Mouse (Mus musculus): Measurements from ENCODE around the gene Btnl2. TPM values are rescaled to one million over a fixed set of nuclear protein-coding genes. Genes with fewer than 3 reads are reported as not detected.

The Btnl2 gene
- total RNA-seq, 1 experiment = not detected

DNA sequence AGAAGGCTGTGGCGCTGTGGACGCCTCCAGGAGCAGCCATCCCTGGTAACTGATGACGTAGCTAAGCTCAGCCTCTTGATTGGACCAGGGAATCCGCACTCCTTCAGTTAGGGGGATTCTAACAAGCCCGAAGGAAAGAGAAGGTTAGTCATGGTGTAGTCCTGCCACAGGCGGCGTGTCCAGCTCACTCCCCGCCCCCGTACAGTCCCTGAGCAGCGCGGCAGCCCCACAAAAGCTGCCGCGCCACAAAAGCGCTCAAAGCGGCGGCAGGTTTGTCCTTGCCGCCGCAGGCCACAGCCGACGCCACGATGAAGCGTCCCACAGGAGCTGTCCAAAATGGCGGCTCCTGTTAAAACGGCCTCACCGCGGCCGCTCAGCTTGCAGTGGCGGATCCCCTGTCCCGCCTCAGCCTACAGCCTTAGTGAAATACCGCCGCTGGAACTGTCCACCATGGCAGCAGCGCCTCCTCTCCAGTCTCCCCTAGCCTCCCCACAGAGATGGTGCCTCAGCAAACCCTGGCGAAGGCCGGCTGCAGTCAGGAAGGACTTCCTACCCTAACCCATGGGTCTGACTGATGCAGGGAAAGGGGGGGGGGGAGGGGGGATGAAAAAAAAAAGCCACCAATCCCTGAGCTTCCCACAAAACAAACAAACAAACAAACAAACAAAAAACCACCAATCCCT, 44.2 kb downstream of the Btnl2 start, which contains the start of gene BC051142:
Gene BC051142 (plus strand): TSS at position 110 of the 683 bp plus-strand sequence.
- Histone ChIP-seq H3K4me3 (ENCODE audit: insufficient read depth in 1 of 2, low read depth in 1 of 2, low read length in 2 of 2, poor library complexity in 1 of 2, severe bottlenecking in 1 of 2) (peak within 1 kb of the TSS; percentile 69 to 88), H3K9me3 (ENCODE audit: control insufficient read depth, insufficient read depth, low read depth, low read length) (no peaks in the 10 kb centered on the region), H3K27ac (ENCODE audit: insufficient read depth, low read depth, low read length, poor library complexity, severe bottlenecking) (no peak within 1 kb of the TSS), H3K9ac (ENCODE audit: insufficient read depth, low read depth, low read length, poor library complexity, severe bottlenecking) (peak within 1 kb of the TSS; percentile 71), H3K4me1 (ENCODE audit: control insufficient read depth in 2 of 2, insufficient read depth in 2 of 2, low read length in 2 of 2, poor library complexity in 1 of 2) (no peaks in the 10 kb centered on the region; a peak in 1 of 4 replicates), H3K36me3 (ENCODE audit: control insufficient read depth, insufficient read depth, low read length, poor library complexity, severe bottlenecking) (no peaks in the 10 kb centered on the region)
- peak; percentile 74 for DNase-seq (ENCODE audit: low read depth, low spot score)
- in situ Hi-C loops (cut with MboI; ENCODE audit: low sequenced_read_pairs in 2 of 2, unreplicated experiment in 2 of 2) = no loop called here
- TF ChIP-seq CHD2 (IDR thresholded peaks at IDR 0.05; ENCODE audit: low read depth, low read length) (peak; percentile 94), ZNF384 (IDR thresholded peaks at IDR 0.05; ENCODE audit: low read depth, low read length) (no peak)

DNA sequence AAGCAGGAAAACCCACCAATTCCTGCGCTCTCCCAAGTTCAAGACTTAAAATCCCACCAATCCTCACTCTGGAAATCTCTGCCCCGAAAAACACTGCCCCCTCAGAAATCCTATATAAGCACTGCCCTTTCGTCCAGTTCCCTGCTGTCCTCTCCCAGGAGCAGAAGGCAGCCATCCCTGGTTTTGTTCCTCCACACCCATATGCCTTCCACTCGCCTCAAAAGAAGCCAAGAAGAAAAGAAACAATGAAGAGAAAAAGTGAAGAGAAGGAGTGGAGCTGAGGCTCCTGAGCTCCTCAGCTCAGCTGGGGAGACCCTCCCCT, 44.7 kb downstream of the Btnl2 start:
- H3K4me1 ChIP-seq (ENCODE audit: control insufficient read depth in 2 of 2, insufficient read depth in 2 of 2, low read length in 2 of 2, poor library complexity in 1 of 2) = no peaks in the 10 kb centered on the region; a peak in 1 of 4 replicates
- H3K4me3 ChIP-seq (ENCODE audit: insufficient read depth in 1 of 2, low read depth in 1 of 2, low read length in 2 of 2, poor library complexity in 1 of 2, severe bottlenecking in 1 of 2) = no peak overlapping the region; a peak in 1 of 4 replicates
- in situ Hi-C loops (cut with MboI; ENCODE audit: low sequenced_read_pairs in 2 of 2, unreplicated experiment in 2 of 2) = no loop called here
- H3K27ac ChIP-seq (ENCODE audit: insufficient read depth, low read depth, low read length, poor library complexity, severe bottlenecking) = no peak overlapping the region
- no peaks in the 10 kb centered on the region for H3K9me3 ChIP-seq (ENCODE audit: control insufficient read depth, insufficient read depth, low read depth, low read length)
- H3K9ac ChIP-seq (ENCODE audit: insufficient read depth, low read depth, low read length, poor library complexity, severe bottlenecking) = no peak overlapping the region
- H3K36me3 ChIP-seq (ENCODE audit: control insufficient read depth, insufficient read depth, low read length, poor library complexity, severe bottlenecking) = no peaks in the 10 kb centered on the region
- TF ChIP-seq MAFK (IDR thresholded peaks at IDR 0.05; ENCODE audit: insufficient read depth, low read depth, low read length) (no peak), ZNF384 (IDR thresholded peaks at IDR 0.05; ENCODE audit: low read depth, low read length) (no peak), ZC3H11A (IDR thresholded peaks at IDR 0.05; ENCODE audit: borderline replicate concordance, low read depth, low read length) (no peak), HCFC1 (IDR thresholded peaks at IDR 0.05; ENCODE audit: borderline replicate concordance, insufficient read depth, low read length) (no peak), CHD2 (IDR thresholded peaks at IDR 0.05; ENCODE audit: low read depth, low read length) (no peak)
- no peak for DNase-seq (ENCODE audit: low read depth, low spot score)

DNA sequence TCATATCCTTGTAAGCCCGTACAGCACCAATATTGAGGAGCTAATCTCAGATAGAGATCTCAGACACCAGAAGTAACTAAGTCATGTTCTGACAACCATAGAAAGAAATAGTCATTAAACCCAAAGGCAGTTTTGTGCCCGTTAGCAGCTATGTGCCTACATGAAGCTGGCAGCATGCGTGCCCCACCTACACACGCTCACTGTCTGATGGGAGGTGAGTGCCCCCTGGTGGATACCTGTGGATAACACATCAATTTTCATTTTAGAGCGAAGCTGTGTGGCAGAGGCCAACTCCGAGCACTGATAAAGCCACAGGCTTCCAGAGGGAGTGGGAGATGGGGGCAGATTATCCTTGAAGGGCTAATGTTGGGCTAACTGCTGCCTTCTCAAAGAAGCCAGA, 56.5 kb downstream of the Btnl2 start:
- no peak overlapping the region for H3K27ac ChIP-seq (ENCODE audit: insufficient read depth, low read depth, low read length, poor library complexity, severe bottlenecking)
- no peaks in the 10 kb centered on the region for H3K9me3 ChIP-seq (ENCODE audit: control insufficient read depth, insufficient read depth, low read depth, low read length)
- TF ChIP-seq HCFC1 (IDR thresholded peaks at IDR 0.05; ENCODE audit: borderline replicate concordance, insufficient read depth, low read length) = no peak
- TF ChIP-seq CHD2 (IDR thresholded peaks at IDR 0.05; ENCODE audit: low read depth, low read length) = no peak
- TF ChIP-seq ZNF384 (IDR thresholded peaks at IDR 0.05; ENCODE audit: low read depth, low read length) = no peak
- TF ChIP-seq ZC3H11A (IDR thresholded peaks at IDR 0.05; ENCODE audit: borderline replicate concordance, low read depth, low read length) = peak; percentile 71; the same call in 1 of the 2 replicates
- in situ Hi-C loops (cut with MboI; ENCODE audit: low sequenced_read_pairs in 2 of 2, unreplicated experiment in 2 of 2) = no loop called here
- H3K4me3 ChIP-seq (ENCODE audit: insufficient read depth in 1 of 2, low read depth in 1 of 2, low read length in 2 of 2, poor library complexity in 1 of 2, severe bottlenecking in 1 of 2) = no peak overlapping the region
- no peaks in the 10 kb centered on the region for H3K4me1 ChIP-seq (ENCODE audit: control insufficient read depth in 2 of 2, insufficient read depth in 2 of 2, low read length in 2 of 2, poor library complexity in 1 of 2)
- peak; percentile 51 for DNase-seq (ENCODE audit: low read depth, low spot score)
- H3K9ac ChIP-seq (ENCODE audit: insufficient read depth, low read depth, low read length, poor library complexity, severe bottlenecking) = no peak overlapping the region
- H3K36me3 ChIP-seq (ENCODE audit: control insufficient read depth, insufficient read depth, low read length, poor library complexity, severe bottlenecking) = no peaks in the 10 kb centered on the region

Other genes with a start within 250 kb of the Btnl2 start
- 18.5 and 24.5 TPM in 2 replicates for gene H2-DMa, start 235.3 kb upstream of the Btnl2 start, total RNA-seq (2012; rRNA removed)
- 257 and 321 TPM in 2 replicates for gene Brd2, start 232.2 kb upstream of the Btnl2 start, total RNA-seq (2012; rRNA removed)
- gene H2-DMb2, start 211.5 kb upstream of the Btnl2 start, total RNA-seq (2012; rRNA removed) = 0.31 TPM in 1 of 2 replicates, not detected in the other
- 3.1 and 5.0 TPM in 2 replicates for gene H2-DMb1, start 201.8 kb upstream of the Btnl2 start, total RNA-seq (2012; rRNA removed)
- gene Tap1, start 167.3 kb upstream of the Btnl2 start, total RNA-seq (2012; rRNA removed) = 13.9 and 23.1 TPM in 2 replicates
- 3.8 and 4.1 TPM in 2 replicates for gene Psmb9, start 167.1 kb upstream of the Btnl2 start, total RNA-seq (2012; rRNA removed)
- gene Psmb8, start 157.1 kb upstream of the Btnl2 start, total RNA-seq (2012; rRNA removed) = 3.2 and 7.4 TPM in 2 replicates
- 4.0 and 5.1 TPM in 2 replicates for gene Tap2, start 151.3 kb upstream of the Btnl2 start, total RNA-seq (2012; rRNA removed)
- not detected in 2 replicates for gene H2-Ob, start 115.9 kb upstream of the Btnl2 start, total RNA-seq (2012; rRNA removed)
- gene H2-Ab1, start 97.1 kb upstream of the Btnl2 start, total RNA-seq (2012; rRNA removed) = 1.9 and 2.9 TPM in 2 replicates
- 0.48 and 1.6 TPM in 2 replicates for gene H2-Aa, start 67.0 kb upstream of the Btnl2 start, total RNA-seq (2012; rRNA removed)
- gene H2-Eb1, start 49.0 kb upstream of the Btnl2 start, total RNA-seq (2012; rRNA removed) = 3.4 and 5.7 TPM in 2 replicates
- gene H2-Eb2, start 29.2 kb upstream of the Btnl2 start, total RNA-seq (2012; rRNA removed) = not detected in 2 replicates
- not detected in 2 replicates for gene Btnl1, start 22.3 kb downstream of the Btnl2 start, total RNA-seq (2012; rRNA removed)
- not detected in 2 replicates for gene BC051142, start 44.0 kb downstream of the Btnl2 start, total RNA-seq (2012; rRNA removed)
- gene Btnl4, start 122.5 kb downstream of the Btnl2 start, total RNA-seq (2012; rRNA removed) = not detected in 2 replicates
- gene Btnl6, start 162.5 kb downstream of the Btnl2 start, total RNA-seq (2012; rRNA removed) = not detected in 2 replicates
- gene Notch4, start 209.4 kb downstream of the Btnl2 start, total RNA-seq (2012; rRNA removed) = 14.0 and 24.7 TPM in 2 replicates
- gene Gpsm3, start 235.0 kb downstream of the Btnl2 start, total RNA-seq (2012; rRNA removed) = 4.9 and 5.8 TPM in 2 replicates
- 36.0 and 47.2 TPM in 2 replicates for gene Pbx2, start 236.4 kb downstream of the Btnl2 start, total RNA-seq (2012; rRNA removed)
- gene Ager, start 243.0 kb downstream of the Btnl2 start, total RNA-seq (2012; rRNA removed) = 2.3 and 2.5 TPM in 2 replicates
- gene Rnf5, start 248.9 kb downstream of the Btnl2 start, total RNA-seq (2012; rRNA removed) = 21.4 and 22.8 TPM in 2 replicates
- 55.9 and 62.7 TPM in 2 replicates for gene Agpat1, start 249.4 kb downstream of the Btnl2 start, total RNA-seq (2012; rRNA removed)